Mouse (Mus musculus) kidney, embryonic 15.5 days (tissue): ENCODE measurements around the gene Mpg. TPM values are rescaled to one million over a fixed set of nuclear protein-coding genes. Genes with fewer than 3 reads are reported as not detected.
"Not testable (repeated sequence)": the region's sequence is repeated elsewhere in the genome, so short reads cannot be mapped to it uniquely, and the experiment has no call there.

Experiments
- ATAC-seq: fragments of 200-750 bp; cut with Nextera tagmentation; replicated peaks from 2 replicates; pipeline ENCODE4 v1.8.0; 2017; ENCODE audit warnings: moderate TSS enrichment; ENCODE audit not compliant: low FRiP score
- H3K27ac ChIP-seq: fragments of 300-500 bp; sonication (generic); 2 replicates; pipeline ENCODE4 v1.5.1; 2015; ENCODE audit warnings: mild to moderate bottlenecking, inconsistent platforms
- H3K27me3 ChIP-seq: fragments of 300-500 bp; sonication (generic); 2 replicates; pipeline ENCODE4 v1.6.1; 2015; ENCODE audit warnings: inconsistent platforms
- H3K36me3 ChIP-seq: fragments of 300-500 bp; sonication (generic); 2 replicates; pipeline ENCODE4 v1.6.1; 2015; ENCODE audit warnings: inconsistent platforms
- H3K4me1 ChIP-seq: fragments of 300-500 bp; sonication (generic); 2 replicates; pipeline ENCODE4 v1.6.1; 2015; ENCODE audit warnings: inconsistent platforms
- H3K4me2 ChIP-seq: fragments of 300-500 bp; sonication (generic); 2 replicates; pipeline ENCODE4 v1.6.1; 2015; ENCODE audit warnings: moderate library complexity, mild to moderate bottlenecking, inconsistent platforms
- H3K4me3 ChIP-seq: fragments of 300-500 bp; sonication (generic); replicated peaks from 2 replicates; pipeline ENCODE4 v1.5.1; 2015; ENCODE audit warnings: mild to moderate bottlenecking, inconsistent platforms
- H3K9ac ChIP-seq: fragments of 300-500 bp; sonication (generic); 2 replicates; pipeline ENCODE4 v1.6.1; 2015; ENCODE audit warnings: mild to moderate bottlenecking, inconsistent platforms
- H3K9me3 ChIP-seq: fragments of 300-500 bp; sonication (generic); replicated peaks from 2 replicates; pipeline ENCODE4 v1.6.1; 2016; ENCODE audit warnings: inconsistent platforms
- WGBS: fragments of 180-500 bp; shearing (Covaris S2); methylation state at CpG from one replicate; pipeline ENCODE4 v1.1.7; 2015; ENCODE audit warnings: mixed read lengths; 5-methylcytosine and 5-hydroxymethylcytosine counted together
- polyA plus RNA-seq: library from polyadenylated mRNA; unstranded; fragments of >200 nt; fragmentation: Nextera tagmentation; extraction: Ambion mirVana; gene quantifications from 2 replicates; pipeline ENCODE4 v1.2.1, GENCODE M21; 2015

Gene Mpg
- polyA plus RNA-seq, 1 experiment from 2014 or later, result 36.1 TPM

DNA sequence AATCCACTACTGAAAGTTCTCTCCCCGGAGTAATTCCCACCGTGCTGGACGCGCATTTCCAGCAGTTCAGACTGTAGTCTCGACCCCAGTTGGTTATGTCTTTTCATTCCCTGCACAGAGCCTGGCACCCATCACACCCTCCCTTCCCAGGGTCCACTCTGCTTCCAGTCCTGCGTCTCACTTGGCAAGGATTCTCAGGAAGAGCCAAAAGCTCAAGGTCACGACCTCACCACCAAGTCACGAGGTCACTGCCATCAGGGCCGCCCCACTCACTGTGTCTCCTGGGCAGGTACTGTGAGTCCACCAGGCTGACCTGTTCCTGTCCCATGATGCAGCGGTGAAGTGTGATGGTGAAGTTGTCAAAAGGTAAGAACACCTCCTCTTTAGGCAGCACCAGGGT is 32.2 kb upstream of the Mpg start:
- no peak overlapping the region for H3K4me2 ChIP-seq
- H3K4me3 ChIP-seq, result no peak overlapping the region
- H3K9ac ChIP-seq, result no peak overlapping the region
- H3K4me1 ChIP-seq, result no peaks in the 10 kb centered on the region
- WGBS, result 72% methylated on average over 10 of the region's 10 CpGs
- H3K36me3 ChIP-seq, result no peaks in the 10 kb centered on the region
- H3K27ac ChIP-seq, result no peak overlapping the region
- H3K9me3 ChIP-seq, result no peaks in the 10 kb centered on the region
- no peak for ATAC-seq
- H3K27me3 ChIP-seq, result no peaks in the 10 kb centered on the region

DNA sequence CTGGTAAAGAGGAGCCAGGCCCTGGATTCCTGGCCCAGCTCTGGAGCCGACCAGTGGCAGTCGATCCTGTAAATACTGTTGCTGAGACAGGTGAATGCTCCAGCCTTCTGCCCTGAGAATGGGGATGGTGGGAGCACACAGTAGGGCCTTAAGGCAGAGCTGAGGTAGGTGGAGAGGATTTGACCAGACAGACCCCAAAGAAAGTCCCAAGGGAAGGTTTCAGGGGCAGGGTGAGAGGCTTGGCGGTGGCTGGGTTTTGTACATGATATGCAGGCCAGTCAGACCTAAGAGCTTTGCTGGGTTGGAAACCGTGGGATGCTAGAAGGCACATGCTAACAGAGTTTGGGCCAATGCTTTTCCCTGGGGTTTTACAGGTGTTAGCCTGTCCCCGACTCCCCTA is 31.7 kb upstream of the Mpg start:
- no peaks in the 10 kb centered on the region for H3K36me3 ChIP-seq

DNA sequence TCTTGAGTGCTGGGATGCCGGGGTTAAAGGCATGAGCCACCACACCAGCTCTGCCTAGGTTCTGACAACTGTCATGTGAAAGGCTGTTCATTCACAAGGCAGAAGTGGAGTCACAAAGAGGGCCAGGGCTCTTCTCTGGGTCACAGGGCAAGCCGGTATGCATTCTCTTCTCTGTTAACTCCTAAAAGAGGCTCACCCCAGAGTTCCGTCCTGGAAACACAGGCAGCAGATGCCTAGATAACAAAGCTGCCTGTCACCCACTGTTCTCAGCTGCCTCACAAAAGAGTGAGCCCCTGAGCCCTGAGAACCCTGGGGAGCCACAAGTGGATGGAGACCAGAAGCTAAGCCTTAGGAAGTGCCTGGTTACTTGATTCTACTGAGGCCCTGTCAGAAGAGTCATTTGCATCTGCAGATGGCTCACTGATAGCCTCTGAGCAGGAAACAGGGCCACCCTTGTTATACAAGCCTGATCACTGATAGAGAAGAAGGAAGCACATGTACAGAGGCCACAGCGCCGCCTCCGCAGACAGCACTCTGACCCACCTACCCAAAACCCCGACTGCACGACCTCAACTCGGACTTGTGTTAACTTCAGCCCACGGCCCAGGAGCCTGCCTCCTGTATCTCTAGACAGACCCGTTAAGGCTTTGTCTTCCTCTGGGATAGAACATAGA is 30.3 kb upstream of the Mpg start:
- H3K36me3 ChIP-seq, result no peaks in the 10 kb centered on the region
- H3K9ac ChIP-seq, result no peak overlapping the region
- H3K9me3 ChIP-seq, result no peaks in the 10 kb centered on the region
- no peak overlapping the region for H3K4me2 ChIP-seq
- ATAC-seq, result no peak
- no peaks in the 10 kb centered on the region for H3K4me1 ChIP-seq
- peaks cover 4% of the 10 kb centered on the region; the same call in 1 of the 2 replicates for H3K27me3 ChIP-seq
- no peak overlapping the region for H3K27ac ChIP-seq
- H3K4me3 ChIP-seq, result no peak overlapping the region
- WGBS, result 41% methylated on average over 11 of the region's 11 CpGs

More for the DNA sequence above, 31.7 kb upstream of the Mpg start:
- Histone ChIP-seq H3K27ac (no peak overlapping the region), H3K27me3 (no peaks in the 10 kb centered on the region), H3K9me3 (no peaks in the 10 kb centered on the region), H3K4me2 (no peak overlapping the region), H3K9ac (no peak overlapping the region), H3K4me3 (no peak overlapping the region), H3K4me1 (no peaks in the 10 kb centered on the region)
- WGBS, result 85% methylated on average over 5 of the region's 5 CpGs
- ATAC-seq, result no peak

DNA sequence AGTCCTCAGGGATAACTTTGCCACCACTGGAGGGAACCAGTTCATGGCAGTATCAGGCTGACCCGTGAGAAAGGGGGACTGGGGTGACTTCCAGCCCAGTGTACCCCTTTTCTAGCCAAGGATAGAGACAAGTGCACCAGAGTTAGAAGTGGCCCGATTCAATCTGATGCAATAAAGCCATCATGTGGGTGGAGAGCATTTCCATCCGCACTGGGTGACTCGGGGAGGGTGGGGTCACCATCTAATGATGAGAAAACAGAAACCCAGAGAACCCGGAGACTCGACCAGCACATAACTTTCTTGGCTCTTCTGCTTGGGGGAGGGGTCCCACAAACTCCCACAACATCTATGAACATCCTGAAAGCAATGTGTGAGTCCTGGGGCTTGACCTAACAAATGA is 29.6 kb upstream of the Mpg start:
- H3K4me1 ChIP-seq, result no peaks in the 10 kb centered on the region
- WGBS, result 59% methylated on average over 6 of the region's 6 CpGs
- H3K36me3 ChIP-seq, result no peaks in the 10 kb centered on the region
- no peak overlapping the region for H3K4me2 ChIP-seq
- ATAC-seq, result no peak
- no peak overlapping the region for H3K4me3 ChIP-seq
- no peak overlapping the region for H3K27ac ChIP-seq
- H3K9me3 ChIP-seq, result no peaks in the 10 kb centered on the region
- peaks cover 4% of the 10 kb centered on the region; the same call in 1 of the 2 replicates for H3K27me3 ChIP-seq
- no peak overlapping the region for H3K9ac ChIP-seq

DNA sequence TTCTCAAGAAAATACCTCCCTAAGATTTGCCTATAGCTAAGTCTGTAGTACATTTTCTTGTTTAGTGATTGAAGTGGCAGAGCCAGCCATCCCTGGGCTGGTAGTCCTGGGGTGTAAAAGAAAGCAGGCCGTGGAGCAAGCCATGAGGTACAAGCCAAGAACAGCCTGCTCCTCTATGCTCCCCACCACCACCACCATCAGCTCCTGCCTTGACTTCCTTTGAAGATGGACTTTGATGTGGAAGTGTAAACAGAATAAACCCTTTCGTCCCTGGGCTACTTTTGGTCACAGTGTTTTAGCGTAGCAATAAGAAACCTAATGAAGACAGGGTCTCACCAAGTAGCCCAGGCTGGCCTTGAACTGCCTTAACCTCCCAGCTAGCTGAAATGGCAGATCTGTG is 28.5 kb upstream of the Mpg start:
- Histone ChIP-seq H3K27ac (no peak overlapping the region), H3K36me3 (no peaks in the 10 kb centered on the region), H3K4me3 (no peak overlapping the region), H3K9me3 (no peaks in the 10 kb centered on the region), H3K9ac (no peak overlapping the region), H3K4me2 (no peak overlapping the region), H3K27me3 (peaks cover 10% of the 10 kb centered on the region), H3K4me1 (no peaks in the 10 kb centered on the region)
- 26% methylated on average over 3 of the region's 3 CpGs for WGBS
- ATAC-seq, result no peak

DNA sequence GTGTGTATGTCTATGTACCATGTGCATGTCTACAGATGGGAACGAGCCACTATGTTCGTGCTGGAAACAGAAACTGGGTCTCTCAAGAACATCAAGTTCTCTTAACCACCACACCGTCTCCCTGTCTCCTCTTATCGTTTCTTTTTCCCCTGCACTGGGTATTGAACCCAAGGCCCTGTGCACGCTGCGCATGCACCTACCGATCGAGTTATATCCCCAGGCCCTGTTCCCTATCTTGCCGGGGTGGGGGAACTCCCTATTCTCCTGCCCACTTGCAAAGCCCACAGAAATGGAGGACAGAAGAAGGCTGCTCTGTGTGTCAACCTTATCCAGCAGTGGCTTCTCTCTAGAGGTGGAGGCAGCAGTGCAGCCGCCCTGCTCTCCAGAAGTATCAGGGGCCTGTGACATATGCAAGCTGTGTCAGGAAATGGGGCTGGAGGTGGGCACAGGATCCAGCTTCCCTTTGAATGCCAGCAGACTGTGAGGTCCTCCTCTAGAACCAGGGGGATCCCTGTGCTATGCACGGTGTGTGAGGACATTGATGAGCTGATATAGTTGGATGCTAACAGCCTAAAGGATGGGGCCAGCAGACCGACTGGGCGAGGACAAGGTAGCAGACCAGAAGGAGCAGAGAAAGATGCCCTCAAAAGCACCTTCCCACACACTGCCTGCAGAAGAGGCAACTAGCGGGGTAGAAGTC is 27.9 kb upstream of the Mpg start:
- Histone ChIP-seq H3K36me3 (no peaks in the 10 kb centered on the region), H3K27ac (no peak overlapping the region), H3K4me1 (no peaks in the 10 kb centered on the region), H3K27me3 (peaks cover 13% of the 10 kb centered on the region), H3K9ac (no peak overlapping the region), H3K4me3 (no peak overlapping the region), H3K4me2 (no peak overlapping the region), H3K9me3 (no peaks in the 10 kb centered on the region)
- ATAC-seq, result no peak
- 74% methylated on average over 14 of the region's 14 CpGs for WGBS

DNA sequence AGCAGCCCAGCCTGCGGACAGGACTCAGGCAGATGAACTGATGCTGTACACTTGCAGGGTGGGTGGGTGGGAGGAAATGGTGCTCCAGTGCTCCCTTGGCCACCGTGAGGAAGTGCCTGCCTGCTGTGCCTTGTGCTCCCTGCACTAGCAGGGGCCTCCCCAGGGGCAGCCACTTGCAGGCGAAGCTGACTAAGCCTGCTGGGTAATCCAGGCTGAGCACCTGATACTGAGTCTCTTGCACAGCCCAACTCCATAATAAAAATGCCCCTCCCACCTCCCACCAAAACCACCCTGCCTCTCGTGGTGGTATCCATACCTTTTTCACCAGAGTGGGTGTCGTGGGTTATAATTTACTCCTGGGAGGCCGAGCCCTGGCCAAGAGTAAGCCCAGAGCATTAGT is 27.1 kb upstream of the Mpg start:
- H3K36me3 ChIP-seq, result no peaks in the 10 kb centered on the region
- no peak overlapping the region for H3K4me3 ChIP-seq
- H3K27ac ChIP-seq, result no peak overlapping the region
- H3K4me2 ChIP-seq, result no peak overlapping the region
- no peaks in the 10 kb centered on the region for H3K9me3 ChIP-seq
- 39% methylated on average over 6 of the region's 6 CpGs for WGBS
- no peak for ATAC-seq
- H3K9ac ChIP-seq, result no peak overlapping the region
- H3K4me1 ChIP-seq, result no peaks in the 10 kb centered on the region
- H3K27me3 ChIP-seq, result peaks cover 14% of the 10 kb centered on the region

DNA sequence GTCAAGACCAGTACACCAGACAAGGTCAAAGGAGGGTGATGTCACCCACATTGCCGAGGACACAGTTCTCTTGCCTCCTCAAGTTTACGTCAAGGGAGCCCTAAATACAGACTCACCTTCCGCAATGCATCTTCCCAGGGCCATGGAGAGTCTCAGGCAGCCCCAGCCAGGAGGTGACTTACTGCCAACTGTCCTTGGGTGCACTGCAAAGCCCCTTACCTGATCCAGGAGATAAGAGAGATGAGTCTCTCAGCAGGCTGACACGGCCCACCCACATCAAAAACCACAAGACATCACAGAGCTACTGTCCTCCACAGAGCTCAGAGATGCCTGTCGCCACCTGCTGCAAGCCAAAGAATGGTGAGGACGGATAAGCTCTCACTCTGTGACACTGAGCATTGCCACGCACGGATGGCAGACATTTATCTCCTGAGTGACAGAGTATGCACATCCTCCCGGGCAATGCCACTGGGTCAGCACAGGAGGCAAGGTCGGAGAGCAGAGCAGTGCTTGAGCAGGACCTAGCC is 26.2 kb upstream of the Mpg start, which contains the start of gene Il9r:
Gene Il9r (minus strand): TSS at position 205 of the 527 bp plus-strand sequence.
- Histone ChIP-seq H3K9ac (no peak within 1 kb of the TSS), H3K27ac (no peak within 1 kb of the TSS), H3K4me3 (no peak within 1 kb of the TSS), H3K36me3 (no peaks in the 10 kb centered on the region), H3K27me3 (peaks cover 14% of the 10 kb centered on the region), H3K4me2 (no peak within 1 kb of the TSS), H3K4me1 (peaks cover 7% of the 10 kb centered on the region), H3K9me3 (no peaks in the 10 kb centered on the region)
- no peak for ATAC-seq
- 68% methylated on average over 10 of the region's 10 CpGs for WGBS

DNA sequence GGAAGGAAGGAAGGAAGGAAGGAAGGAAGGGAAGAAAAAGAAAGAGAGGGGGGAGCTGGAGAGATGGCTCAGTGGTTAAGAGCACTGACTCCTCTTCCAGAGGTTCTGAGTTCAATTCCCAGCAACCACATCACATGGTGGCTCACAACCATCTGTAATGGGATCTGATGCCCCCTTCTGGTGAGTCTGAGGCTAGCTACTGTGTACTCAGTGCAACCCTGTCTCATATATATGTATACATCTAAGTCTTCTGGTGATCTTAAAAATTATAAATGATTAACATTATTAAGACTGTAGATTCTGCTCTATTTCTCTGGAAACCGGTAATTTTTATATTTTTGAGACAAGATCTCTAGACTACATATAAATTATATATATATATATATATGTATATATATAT is 25.3 kb upstream of the Mpg start:
- 55% methylated on average over 1 of the region's 1 CpGs for WGBS
- H3K36me3 ChIP-seq, H3K4me1 ChIP-seq, H3K9ac ChIP-seq, H3K4me2 ChIP-seq, H3K27ac ChIP-seq, ATAC-seq, H3K4me3 ChIP-seq, H3K9me3 ChIP-seq: not testable (repeated sequence)
- peaks cover 14% of the 10 kb centered on the region for H3K27me3 ChIP-seq

DNA sequence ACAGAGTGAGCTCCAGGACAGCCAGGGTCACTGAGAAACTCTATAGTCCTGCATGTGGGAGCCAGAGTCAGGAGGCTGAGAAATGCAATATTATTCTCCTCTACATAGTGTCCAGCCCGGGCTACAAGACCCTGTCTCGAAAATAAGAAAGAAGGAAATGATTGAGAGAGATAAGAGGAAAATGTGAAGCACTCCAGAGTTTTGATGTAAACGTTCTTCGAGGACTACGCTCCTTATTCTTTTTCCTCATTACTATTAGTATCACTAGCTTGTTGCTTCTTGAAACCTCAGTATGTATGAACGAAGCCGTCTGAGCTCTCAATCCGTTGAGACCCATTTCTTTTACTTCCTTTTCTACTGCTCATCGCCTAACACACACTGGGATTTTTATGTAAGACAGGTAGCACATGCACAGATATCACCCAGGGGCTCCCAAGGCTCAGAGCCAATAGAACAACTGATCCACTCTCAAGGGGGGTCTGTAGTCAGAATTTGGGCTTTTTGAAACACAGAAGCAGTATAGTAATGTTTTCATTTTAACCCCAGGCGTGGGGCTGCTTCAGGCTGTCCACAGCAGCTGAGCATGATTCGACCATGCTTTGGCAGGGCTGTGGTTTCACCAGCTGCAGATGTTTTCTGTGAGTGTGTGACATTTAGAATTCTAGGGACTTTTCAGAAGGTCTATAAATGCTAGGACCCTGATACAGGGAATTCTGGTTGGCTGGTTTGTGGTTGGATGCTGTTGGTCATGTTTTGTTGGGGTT is 24.2 kb upstream of the Mpg start:
- no peak overlapping the region for H3K4me3 ChIP-seq
- H3K9me3 ChIP-seq, result no peaks in the 10 kb centered on the region
- H3K4me2 ChIP-seq, result no peak overlapping the region
- no peak overlapping the region for H3K27ac ChIP-seq
- H3K9ac ChIP-seq, result no peak overlapping the region
- peaks cover 15% of the 10 kb centered on the region for H3K4me1 ChIP-seq
- H3K36me3 ChIP-seq, result peaks cover 2% of the 10 kb centered on the region; the same call in 1 of the 2 replicates
- WGBS, result 80% methylated on average over 11 of the region's 11 CpGs
- ATAC-seq, result no peak
- peaks cover 14% of the 10 kb centered on the region for H3K27me3 ChIP-seq

DNA sequence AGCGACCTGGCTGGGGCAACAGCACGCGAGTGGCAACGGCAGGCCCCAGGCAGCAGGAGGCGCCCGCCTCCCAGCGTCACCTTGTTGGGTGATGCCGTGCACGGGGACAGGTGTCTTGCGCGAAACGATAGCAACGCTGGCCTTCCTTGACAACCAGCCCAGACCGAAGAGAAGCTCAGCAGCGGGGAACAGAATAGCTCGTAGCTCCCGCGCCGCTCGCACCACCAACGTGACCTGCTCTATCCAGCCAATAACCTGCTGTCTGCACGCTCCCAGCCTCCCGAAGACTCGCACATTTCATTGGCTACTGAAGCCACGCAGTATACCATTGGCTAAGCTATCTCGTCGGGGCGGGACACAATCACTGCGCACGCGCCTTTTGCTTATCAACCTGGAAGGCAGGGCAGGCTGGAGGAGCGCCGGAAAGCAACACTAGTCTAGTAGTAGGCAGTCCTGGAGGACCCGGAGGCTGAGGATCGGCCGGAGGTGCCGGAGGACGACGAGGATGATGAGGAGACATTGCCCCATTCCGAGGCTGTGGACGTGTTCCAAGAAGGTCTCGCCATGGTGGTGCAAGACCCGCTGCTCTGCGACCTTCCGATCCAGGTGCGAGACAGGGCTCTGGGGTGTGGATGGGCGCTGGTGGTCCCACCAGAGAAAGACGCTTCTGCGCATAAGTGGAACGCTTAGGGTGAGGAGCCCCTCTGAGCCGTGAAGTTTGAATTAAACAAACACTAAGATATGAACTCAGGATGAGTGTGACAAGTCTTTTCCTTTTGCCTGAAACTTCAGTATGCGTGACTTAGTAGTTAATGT is 21.0 kb upstream of the Mpg start, which contains the start of gene Snrnp25:
Gene Snrnp25 (plus strand): TSS at position 358 of the 816 bp plus-strand sequence.
- Histone ChIP-seq H3K27me3 (peaks cover 12% of the 10 kb centered on the region), H3K4me3 (peak within 1 kb of the TSS; percentile 65), H3K4me2 (peak within 1 kb of the TSS; percentile 85), H3K36me3 (peaks cover 34% of the 10 kb centered on the region), H3K4me1 (peaks cover 15% of the 10 kb centered on the region), H3K9me3 (no peaks in the 10 kb centered on the region), H3K9ac (peak within 1 kb of the TSS; percentile 70), H3K27ac (peak within 1 kb of the TSS; percentile 61)
- under 1% methylated on average over 52 of the region's 52 CpGs for WGBS
- ATAC-seq, result peak; percentile 100
